Mouse (Mus musculus): Measurements from ENCODE around the gene Gatad2b.
"Not testable (repeated sequence)": the region's sequence is repeated elsewhere in the genome, so short reads cannot be mapped to it uniquely, and the experiment has no call there.

Gatad2b gene

DNA sequence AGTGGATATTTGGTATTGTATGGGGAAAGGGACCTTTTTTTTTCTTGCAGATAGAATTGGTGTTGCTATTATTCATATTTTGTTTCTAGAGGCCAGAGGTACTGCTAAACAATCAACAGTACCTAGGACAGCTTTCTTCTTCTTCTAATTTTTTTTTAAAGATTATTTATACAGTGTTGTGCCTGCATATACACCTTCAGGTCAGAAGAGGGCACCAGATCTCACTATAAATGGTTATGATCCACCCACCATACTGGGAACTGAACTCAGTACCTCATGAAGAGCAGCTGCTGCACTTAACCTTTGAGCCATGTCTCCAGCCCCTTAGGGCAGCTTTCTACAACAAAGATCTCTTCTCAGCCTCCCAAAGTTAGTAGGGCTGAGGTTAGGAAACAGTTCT is 20.4 kb downstream of the Gatad2b start:
- no peak for DNase-seq (ENCODE audit: low spot score in 2 of 2)

DNA sequence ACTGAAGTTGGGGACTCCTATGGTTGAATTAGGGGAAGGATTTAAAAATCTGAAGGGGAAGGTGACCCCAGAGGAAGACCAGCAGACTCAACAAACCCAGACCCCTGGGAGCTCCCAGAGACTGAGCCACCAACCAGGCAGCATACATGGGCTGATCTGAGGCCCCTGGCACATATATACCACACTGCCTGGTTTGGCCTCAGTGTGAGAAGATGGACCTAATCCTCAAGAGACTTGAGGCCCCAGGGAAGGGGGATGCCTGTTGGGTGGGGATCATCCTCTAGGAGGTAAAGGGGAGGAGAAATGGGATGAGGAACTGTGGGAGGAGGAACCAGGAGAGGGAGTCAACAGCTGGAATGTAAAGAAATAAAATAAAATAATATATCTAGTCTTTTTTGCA is 21.3 kb downstream of the Gatad2b start:
- DNase-seq (ENCODE audit: low spot score in 2 of 2): no peak

DNA sequence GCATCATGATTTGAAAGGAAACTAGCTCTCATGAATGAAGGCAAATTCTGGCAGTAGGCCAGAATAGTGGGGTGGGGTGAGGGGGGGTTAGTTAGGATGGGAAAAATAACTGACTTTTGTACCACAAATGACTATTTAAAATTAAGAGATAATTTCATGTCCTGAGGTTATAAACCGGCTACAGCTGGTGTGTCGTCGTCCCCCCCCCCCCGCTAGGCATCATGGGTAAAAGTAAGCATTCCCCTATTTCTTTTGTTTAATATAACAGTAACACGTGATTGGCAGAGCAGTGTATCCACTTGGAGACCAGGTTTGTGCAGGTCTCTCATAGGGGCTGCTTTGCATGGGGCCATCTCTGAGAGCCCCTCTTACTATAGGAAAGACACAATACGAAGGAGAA is 29.3 kb downstream of the Gatad2b start:
- DNase-seq (ENCODE audit: low spot score in 2 of 2): no peak

DNA sequence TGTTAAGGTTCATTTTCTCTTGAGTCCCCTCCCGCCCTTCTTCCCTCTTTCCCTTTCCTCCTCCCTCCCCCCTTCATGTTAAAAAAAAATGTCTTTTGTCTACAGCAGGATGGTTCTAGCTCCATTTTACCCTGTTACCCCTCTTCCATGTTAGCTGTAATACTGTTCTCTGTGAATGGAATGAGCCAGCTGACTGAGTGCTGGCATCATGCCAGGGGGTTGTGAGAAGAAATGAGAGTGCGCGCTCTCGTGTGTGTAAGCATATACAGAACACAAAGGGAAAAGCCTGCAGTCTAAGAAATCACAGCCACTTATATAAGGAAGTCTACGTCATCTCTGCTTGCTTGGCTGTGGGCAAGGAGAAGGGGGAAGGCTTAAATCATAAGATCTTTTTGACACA is 30.1 kb downstream of the Gatad2b start:
- peak; percentile 55 to 77 for DNase-seq (ENCODE audit: low spot score in 2 of 2)

DNA sequence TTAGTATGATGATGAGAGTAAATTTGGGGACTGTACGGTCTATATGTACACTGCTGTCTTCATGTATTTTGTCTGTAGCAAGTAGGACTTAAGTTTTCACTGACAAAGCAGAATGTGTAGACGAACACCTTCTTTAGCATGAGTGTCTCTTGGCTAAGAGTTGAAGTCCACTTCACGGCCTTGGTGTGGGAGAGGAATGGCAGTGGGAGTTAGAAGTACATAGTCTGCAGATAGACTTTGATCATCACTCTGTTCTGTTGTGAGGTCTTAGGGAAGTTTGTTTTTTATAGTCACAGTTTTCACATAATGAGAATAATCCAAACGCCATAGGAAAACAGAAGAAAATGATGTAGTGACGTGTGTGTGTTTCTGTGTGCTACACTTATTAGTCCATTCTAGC is 39.5 kb downstream of the Gatad2b start:
- DNase-seq (ENCODE audit: low spot score in 2 of 2): no peak

DNA sequence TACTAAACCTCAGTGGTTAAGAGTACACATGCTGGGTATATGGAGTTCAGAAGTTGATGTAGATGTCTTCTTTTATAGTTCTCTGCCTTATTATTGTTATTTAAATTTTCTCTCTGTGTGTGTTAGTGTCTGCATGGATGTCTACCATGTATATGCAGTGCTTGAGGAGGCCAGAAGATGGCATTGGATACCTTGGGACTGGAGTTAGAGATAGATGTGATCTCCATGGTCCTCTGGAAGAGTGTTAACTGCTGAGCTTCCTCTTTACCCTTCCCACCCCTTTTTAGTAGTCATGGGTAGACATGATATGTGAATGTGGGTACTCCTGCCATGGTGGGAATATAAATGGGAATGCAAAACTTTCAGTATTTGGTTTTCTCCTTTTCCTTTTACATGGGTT is 42.5 kb downstream of the Gatad2b start:
- DNase-seq (ENCODE audit: low spot score in 2 of 2): no peak

DNA sequence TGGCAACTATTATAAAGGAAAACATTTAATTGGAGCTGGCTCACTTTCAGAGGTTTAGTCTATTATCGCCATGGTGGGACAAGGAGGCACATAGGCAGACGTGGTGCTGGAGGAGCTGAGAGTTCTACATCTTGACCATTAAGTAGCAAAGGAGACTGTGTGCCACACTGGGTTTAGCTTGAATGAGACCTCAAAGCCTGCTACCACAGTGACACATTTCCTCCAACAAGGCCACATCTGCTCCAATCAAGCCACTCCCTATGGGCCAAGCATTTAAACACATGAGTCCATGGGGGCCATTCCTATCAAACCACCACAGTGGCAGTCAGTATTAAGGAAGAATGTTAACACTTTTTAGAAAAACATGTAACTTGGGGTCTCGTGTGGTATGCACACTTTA is 45.2 kb downstream of the Gatad2b start:
- DNase-seq (ENCODE audit: low spot score in 2 of 2): no peak

DNA sequence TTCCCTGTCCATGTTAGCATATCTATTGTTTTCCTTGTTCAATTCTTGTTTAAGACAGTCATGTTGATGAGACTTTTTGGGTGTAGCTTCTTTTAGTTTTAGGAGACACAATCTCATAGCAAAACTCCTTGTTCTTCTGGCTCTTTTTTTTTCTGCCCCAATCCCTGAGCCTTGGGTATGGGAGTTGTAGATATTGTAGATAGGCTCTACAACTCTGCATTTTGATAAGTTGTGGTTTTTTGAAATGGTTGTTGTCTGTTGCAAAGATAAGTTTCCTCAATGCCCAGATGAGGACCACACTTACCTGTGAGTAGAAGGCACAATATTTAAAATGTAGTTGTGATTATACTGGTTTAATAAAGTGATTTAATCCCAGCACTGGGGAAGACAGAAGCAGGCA is 47.2 kb downstream of the Gatad2b start:
- no peak for DNase-seq (ENCODE audit: low spot score in 2 of 2)

DNA sequence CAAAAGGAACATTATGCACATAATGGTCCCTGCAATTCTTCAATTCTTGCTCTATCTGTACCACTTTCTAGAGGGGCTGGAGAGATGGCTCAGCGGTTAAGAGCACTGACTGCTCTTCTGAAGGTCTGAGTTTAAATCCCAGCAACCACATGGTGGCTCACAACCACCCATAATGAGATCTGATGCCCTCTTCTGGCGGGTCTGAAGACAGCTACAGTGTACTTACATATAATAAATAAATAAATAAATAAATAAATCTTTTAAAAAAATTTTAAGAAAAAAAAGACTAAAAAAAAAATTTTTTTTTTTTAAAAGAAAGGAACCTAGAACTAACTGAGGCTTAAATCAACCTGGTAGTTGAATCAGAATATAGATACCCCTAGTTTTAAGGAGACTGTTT is 49.9 kb downstream of the Gatad2b start:
- DNase-seq (ENCODE audit: low spot score in 2 of 2): not testable (repeated sequence)

DNA sequence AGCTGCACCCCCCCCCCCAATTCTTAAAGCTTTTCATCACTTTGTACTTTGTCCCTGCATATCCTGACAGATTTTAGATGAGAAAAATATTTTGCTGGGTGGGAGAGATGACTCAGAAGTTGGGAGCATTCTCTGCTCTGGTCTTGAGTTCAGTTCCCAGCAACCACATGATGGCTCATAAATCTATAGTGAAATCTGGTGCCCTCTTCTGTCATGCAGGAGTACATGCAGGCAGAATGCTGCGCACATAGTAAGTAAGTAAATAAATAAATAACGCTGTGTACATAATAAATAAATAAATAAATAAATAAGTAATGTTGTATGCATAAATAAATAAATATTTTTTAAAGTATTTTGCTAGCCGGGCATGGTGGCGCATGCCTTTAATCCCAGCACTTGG is 54.9 kb downstream of the Gatad2b start:
- no peak for DNase-seq (ENCODE audit: low spot score in 2 of 2)

DNA sequence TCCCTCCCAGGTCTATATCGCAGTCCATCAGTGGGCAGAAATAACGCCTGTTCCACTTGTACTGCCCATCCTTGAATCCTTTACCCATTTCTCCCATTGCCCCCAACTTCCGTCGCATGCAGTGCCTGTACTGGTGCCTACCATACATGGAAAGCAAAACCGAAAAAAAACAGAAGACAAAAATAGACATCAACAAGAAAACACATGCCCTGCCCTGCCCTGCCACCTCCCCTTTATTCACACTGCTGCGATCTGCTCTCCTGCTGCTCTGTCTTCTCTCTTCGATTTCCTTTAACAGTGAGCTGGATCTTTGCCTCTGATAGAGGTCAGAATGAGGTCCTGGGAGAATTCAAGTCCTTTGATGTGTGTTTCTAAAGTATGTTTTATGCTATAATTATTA is 65.0 kb downstream of the Gatad2b start:
- DNase-seq (ENCODE audit: low spot score in 2 of 2): no peak

DNA sequence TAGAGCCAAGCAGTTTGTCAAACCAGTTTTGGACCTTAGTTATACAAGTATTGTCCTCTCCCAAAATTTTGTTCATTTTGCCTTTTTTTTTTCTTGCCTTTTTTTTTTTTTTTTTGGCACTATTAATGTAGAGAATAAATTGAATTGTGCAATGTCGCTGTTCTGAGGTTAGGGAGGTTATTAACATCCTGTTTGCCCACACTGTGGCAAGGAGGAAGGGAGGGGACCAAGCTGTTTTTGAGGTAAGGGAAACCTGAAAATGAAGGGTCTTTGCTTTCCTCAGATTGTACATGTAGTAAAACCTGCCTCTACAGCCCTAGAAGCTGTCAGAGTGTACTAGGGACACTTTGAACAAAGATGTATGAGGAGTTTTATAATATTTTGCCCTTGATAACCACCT is 66.3 kb downstream of the Gatad2b start:
- no peak for DNase-seq (ENCODE audit: low spot score in 2 of 2)

DNA sequence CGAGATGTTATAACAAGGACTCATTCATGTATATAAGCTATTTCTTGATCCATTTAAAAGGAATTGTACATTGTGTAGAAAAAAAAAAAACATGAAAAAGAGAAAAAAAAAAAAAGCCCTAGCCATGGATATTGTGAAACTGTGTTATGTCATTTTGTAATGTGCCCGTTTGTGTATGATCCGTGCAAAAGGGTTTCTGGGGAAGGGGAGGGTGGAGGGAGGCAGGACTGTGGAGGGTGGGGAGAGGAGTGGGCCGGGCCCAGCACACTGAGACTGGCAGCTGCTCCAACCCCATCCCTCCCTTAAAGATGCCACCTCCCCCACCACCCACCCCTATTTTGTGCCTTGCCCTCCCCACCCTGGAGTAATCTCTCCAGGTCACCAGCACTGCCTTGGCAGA is 68.5 kb downstream of the Gatad2b start:
- no peak for DNase-seq (ENCODE audit: low spot score in 2 of 2)

DNA sequence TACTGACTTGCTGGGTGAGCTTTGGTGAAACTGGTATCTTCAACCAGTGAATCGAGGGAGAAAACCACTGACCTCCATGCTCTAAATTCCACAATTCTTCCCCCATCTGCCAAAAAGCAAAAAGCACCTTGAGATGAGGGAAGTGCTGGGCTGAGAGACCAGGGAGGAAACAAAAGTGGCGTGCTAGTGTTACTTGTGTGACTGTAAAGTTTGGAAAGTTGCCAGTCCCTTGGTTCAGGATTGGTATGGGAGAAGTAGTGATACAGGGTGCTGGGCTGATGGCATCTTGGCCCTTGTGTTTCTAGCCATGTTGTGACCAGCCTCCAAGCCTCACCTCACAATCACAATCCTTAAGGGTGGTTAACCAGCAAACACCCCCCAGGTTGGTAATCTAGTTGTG is 69.4 kb downstream of the Gatad2b start:
- DNase-seq (ENCODE audit: low spot score in 2 of 2): no peak

DNA sequence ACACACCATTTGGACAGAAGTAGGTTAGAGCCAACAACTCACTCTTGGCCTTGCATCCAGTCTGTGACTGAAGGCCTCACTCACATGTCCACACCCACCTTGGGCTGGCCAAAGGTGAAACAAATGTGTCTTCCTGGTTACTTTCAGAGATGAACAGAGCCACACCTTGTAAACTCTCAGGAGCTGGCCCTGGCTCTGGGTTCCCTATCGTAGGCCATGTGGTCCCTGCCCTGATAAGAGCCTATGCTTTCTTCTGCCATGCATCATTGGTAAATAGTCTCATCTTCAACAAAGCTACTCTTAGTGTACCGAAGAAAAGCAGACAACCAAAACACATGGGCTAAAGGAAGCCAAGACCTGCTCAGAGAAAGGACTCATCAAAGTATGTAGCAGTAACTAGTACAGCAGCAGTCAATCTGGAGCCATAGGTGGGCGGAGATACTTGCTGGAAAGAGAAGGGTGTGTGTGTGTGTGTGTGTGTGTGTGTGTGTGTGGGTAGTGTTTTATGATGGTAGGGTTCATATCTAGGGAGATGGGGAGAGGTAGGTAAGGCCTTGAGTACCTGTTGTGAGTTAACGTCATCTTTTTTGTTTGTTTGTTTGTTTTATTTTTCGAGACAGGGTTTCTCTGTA is 74.1 kb downstream of the Gatad2b start:
- DNase-seq (ENCODE audit: low spot score in 2 of 2): no peak

DNA sequence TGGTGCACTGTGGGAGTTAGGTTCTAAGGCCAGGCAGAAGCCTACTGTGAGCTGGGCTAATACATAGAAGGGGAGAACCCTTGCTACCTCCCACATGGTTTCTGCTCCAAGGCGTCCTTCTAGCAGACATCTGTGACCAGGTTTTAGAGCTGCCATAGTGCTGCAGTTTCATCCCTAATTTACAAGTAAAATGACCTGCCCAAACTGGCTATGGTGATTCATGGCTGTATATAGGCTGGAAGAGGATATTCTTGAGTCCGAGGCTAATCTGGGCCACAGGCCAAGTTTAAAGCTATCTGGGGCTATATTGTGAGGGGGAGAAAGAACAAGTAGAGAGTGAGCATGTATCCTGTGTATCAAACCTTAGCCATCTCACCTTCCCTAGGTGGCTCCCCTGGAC is 76.1 kb downstream of the Gatad2b start:
- no peak for DNase-seq (ENCODE audit: low spot score in 2 of 2)

DNA sequence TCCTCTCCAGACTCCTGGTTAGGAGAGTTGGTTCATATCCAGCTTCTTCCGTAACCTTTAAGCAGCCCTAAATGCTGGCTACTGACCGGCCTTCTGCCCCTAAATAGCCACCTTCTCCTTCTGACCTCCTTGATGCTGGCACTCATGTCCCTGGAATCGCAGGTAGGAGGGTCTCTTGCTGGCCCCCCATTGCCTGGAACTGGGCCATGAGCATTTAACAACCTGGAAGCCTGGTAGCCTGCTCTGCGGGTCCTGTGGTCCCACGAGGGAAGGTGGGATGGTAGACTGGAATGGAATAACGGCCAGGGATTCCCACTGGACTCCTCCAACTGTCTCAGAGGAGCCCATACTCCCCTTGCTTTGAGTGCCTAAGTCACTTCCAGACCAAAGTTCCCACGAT is 78.9 kb downstream of the Gatad2b start:
- DNase-seq (ENCODE audit: low spot score in 2 of 2): no peak

DNA sequence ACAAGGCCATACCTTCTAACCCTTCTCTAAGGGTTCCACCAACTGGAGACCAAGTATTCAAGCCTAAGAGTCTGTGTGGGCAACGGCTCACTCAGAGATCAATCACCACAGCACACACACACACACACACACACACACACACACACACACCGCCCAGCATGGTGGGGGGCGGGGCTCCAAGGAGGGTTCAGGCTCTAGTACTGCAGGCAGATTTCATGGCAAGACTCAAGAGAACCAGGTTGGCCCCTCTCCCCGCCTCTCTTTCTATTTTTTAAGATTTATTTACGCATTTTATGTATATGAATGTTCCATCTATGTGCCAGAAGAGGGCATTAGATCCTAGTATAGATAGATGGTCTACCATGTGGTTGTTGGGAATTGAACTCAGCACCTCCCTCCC is 79.8 kb downstream of the Gatad2b start:
- DNase-seq (ENCODE audit: low spot score in 2 of 2): no peak

DNA sequence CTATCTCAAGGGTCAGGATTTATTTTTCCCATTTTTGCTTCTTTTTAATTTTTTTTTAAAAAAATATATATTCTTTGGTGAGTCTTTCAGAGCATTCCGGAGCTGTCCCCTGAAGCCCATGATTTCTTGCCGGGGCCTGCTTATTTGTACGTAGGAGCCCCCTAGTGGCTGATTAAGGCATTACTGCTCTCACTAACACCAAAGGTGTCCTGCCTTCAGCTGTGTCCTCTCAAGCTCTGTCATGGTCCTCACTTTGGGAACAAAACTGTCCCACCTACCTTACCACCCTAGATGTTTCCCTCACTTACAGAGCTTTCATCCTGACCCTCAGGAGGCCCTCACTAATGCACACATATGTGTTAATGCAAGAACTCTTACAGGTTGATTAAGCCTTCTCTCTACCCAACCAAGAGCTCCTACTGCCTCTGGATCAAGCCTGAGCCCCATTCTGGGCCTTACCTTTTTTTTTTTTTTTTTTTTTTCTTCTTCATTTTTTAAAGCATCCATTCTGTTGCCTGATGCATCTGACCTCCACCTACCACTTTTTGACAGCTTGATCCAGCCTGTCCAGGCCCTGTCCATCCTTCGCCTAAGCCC is 80.6 kb downstream of the Gatad2b start:
- peak; percentile 67 to 85 for DNase-seq (ENCODE audit: low spot score in 2 of 2)

DNA sequence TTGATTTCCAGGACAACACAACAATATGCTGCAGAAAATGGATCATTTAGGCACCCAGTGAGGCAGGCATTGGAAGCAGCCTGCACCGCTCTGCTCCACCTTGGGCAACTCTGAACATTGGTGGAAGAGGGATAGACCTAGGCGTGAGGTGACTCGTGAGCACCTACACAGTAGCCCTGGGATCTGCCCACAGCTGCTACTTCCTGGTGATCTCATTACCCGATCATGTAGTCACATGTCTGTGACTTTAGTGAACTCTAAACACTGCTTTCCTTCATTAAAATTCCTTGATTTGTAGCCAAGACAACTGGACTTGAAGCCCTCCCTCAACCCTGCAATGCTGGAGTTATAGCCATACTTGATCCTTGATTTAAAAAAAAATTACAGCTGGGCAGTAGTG is 81.4 kb downstream of the Gatad2b start:
- DNase-seq (ENCODE audit: low spot score in 2 of 2): no peak

DNA sequence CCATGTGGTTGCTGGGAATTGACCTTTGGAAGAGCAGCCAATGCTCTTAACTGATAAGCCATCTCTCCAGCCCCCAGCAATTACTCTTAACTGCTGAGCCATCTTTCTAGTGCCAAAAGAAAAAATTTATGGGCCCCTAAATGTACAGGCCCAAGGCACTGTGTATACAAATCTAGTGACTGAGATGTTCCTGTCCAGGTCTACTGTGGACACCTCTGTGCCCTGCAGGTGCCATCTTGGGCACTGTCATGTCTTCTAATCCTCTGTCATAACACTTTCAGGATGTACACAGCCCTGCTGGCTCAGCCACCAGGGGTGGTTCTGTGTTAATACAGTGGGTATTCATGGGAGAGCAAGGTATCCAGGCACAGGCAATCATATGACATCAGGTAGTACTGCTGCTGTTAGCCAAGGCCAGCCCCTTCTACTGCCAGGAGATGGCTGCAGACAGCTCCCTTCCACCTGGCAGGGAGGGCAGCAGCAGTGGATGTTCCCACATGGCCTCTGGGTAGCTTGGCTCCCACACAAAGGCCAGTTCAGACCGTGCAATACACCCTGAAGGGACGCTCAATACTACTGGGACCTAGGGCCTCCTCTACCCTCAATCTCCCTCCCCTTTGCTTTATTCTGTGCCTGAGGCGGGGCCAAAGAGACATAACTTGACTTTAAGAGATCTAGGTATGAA is 82.7 kb downstream of the Gatad2b start:
- no peak for DNase-seq (ENCODE audit: low spot score in 2 of 2)

DNA sequence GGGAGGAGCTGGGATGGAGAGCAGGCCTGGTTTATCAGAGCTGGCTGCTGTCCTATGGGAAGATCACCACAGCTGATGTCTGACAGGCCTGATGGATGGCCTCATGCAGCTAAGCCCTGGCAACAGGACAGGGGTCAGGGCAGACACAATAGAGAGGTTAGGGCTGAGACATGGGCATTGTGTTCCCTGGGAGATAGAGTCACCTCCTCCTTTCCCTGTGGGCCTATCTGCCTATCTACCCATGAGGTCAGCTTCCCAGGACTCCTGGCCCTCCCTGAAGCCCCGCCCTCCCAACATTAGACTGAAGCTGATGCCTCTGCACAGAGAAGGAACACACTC is 83.2 kb downstream of the Gatad2b start:
- no peak for DNase-seq (ENCODE audit: low spot score in 2 of 2)

DNA sequence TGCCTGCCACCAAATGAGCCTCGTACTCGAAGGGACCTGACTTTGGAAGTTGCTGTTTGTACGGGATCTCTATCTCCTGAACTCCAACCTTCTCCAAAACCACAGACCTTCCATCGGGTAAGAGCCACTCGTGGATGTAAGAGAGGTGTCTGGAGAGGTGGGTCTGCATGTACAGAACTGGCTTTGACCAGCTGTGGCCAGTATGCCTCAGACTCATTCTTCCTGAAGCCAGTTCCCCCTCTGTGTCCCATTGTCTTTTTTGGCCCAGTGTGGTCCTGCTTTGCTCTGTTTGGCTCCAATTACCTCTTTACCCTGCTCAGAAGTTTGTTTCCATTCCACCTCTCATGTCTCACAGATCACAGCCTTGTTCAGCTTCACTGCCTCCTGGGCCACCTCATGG is 85.5 kb downstream of the Gatad2b start:
- DNase-seq (ENCODE audit: low spot score in 2 of 2): no peak

DNA sequence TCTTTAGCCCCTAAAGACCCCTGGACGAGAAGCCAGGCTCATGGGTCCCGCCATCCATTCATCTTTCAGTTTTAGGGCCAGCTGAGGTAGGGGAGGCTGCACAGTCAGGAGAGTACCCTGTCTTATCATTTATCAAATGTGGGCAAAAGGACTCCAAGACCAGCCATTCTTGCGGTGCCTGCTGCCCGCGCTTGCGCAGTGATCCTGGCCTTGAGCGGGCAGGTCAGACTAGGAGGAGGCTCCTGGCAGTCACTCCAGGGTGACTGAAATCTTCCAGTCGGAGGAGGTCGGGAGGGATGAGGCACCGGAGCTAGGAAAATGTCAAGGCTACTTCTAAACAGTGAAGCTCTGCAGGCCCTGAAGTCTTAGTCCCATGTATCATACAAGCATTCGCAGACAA is 88.7 kb downstream of the Gatad2b start:
- no peak for DNase-seq (ENCODE audit: low spot score in 2 of 2)

Measured in cerebellum, postnatal 4 days (tissue).